Mouse (Mus musculus) myocyte (in vitro differentiated cells): ENCODE data around the gene Slc22a8.

Experiments used
- CEBPB ChIP-seq: IDR thresholded peaks from 2 replicates; pipeline ENCODE4 v1.6.1; 2011; ENCODE audit warnings: mild to moderate bottlenecking, moderate library complexity; ENCODE audit not compliant: poor library complexity, insufficient read depth, severe bottlenecking
- E2F4 ChIP-seq: IDR thresholded peaks from one replicate; pipeline ENCODE4 v1.6.1; 2011; ENCODE audit warnings: mild to moderate bottlenecking, control low read depth, moderate library complexity; ENCODE audit not compliant: insufficient read depth
- MAX ChIP-seq: IDR thresholded peaks from one replicate; pipeline ENCODE4 v1.6.1; 2011; ENCODE audit warnings: low read depth, mild to moderate bottlenecking, control low read depth
- MYOD1 ChIP-seq, 3 experiments: IDR thresholded peaks; one replicate each; pipeline ENCODE4 v1.6.1; 2011; ENCODE audit warnings: control low read depth in 2 of 3, low read depth in 2 of 3, mild to moderate bottlenecking in 2 of 3, moderate library complexity in 1 of 3; ENCODE audit not compliant: insufficient read length in 2 of 3, control insufficient read depth in 1 of 3
- MYOG ChIP-seq, 3 experiments: IDR thresholded peaks; one replicate each; pipeline ENCODE4 v1.6.1; 2011; ENCODE audit warnings: control low read depth in 2 of 3, low read depth in 2 of 3, mild to moderate bottlenecking in 2 of 3; ENCODE audit not compliant: insufficient read length in 2 of 3, control insufficient read depth in 1 of 3, insufficient read depth in 1 of 3
- POLR2A ChIP-seq: IDR thresholded peaks from one replicate; pipeline ENCODE4 v1.6.1; 2011; ENCODE audit warnings: low read depth, mild to moderate bottlenecking, control low read depth, moderate library complexity; ENCODE audit not compliant: insufficient read length
- POLR2AphosphoS2 ChIP-seq: IDR thresholded peaks from one replicate; pipeline ENCODE4 v1.6.1; 2011; ENCODE audit warnings: low read depth, control low read depth; ENCODE audit not compliant: insufficient read length
- TCF12 ChIP-seq: IDR thresholded peaks from one replicate; pipeline ENCODE4 v1.6.1; 2011; ENCODE audit warnings: mild to moderate bottlenecking, control low read depth; ENCODE audit not compliant: poor library complexity, insufficient read depth, severe bottlenecking
- USF1 ChIP-seq: IDR thresholded peaks from one replicate; pipeline ENCODE4 v1.6.1; 2011; ENCODE audit warnings: low read depth, mild to moderate bottlenecking, control low read depth, moderate library complexity

- TF ChIP-seq POLR2A (no peak), MYOD1 (IDR thresholded peaks at IDR 0.05; ENCODE audit: control insufficient read depth in 1 of 3, insufficient read length in 2 of 3, low read depth in 2 of 3) (no peak), CEBPB (no peak), MAX (no peak), E2F4 (no peak), MYOG (IDR thresholded peaks at IDR 0.05; ENCODE audit: control insufficient read depth in 1 of 3, insufficient read depth in 1 of 3, insufficient read length in 2 of 3, low read depth in 2 of 3) (no peak), USF1 (no peak), TCF12 (no peak), POLR2AphosphoS2 (no peak)
These were observed 30.0 kb downstream of the Slc22a8 start for GRCm38 (mm10) chr19:8621098-8621497.
